ENCODE assay signal across 10 mouse cellular contexts in the genomic region with DNA sequence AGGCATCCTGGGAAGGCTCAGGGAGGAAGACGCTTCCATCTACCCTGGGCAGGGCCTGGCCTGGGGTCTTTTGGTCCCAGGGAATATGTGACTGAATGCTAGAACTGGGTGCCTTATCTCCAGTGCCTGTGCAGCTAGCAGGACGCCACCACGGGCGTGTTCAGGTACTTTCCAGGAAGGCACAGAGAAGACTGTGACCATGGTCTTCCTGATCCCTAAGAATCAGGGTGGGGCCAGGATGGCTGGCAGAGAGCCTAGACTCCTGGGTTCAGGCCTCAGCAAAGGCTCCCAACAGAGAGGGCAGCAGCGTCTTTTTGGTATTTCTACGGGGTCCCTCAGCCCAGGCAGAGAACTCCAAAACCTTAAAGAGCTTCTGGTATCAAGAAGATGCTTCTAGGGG.
A peak's percentile ranks its signal among the peaks of the same experiment; 100 is the strongest.
DNase-seq lines count a peak whose midpoint lies in the region; ATAC-seq lines count a peak whose summit lies in the region.
"Had no signal": no experiment of that assay in that cellular context is flagged by ENCODE, and none has a peak within 500 bp of the region (broad histone marks: within the 10 kb centered on the region; RNA-seq: fewer than 3 reads in every experiment).

No protein-coding gene starts in this region.

- no peak for ATAC-seq in neural tube, embryonic 13.5 days (ENCODE audit: low read depth)
- no peak for ATAC-seq in limb, embryonic 12.5 days (ENCODE audit: insufficient number of reproducible peaks, insufficient read depth, low FRiP score, low TSS enrichment, low read depth)
- no peak for ATAC-seq in stomach, embryonic 16.5 days (ENCODE audit: insufficient read depth, low FRiP score)
- ATAC-seq in monocyte, adult 5-6 weeks (replicated peaks; ENCODE audit: insufficient number of reproducible peaks, low FRiP score, low TSS enrichment, poor library complexity, severe bottlenecking): no peak
- ATAC-seq: liver, embryonic 12.5 days; Patski had no signal

- no peaks in the 10 kb centered on the region for H3K9me3 ChIP-seq in heart, embryonic 10.5 days
- no peaks in the 10 kb centered on the region for H3K9me3 ChIP-seq in neural tube, embryonic 13.5 days
- H3K9me3 ChIP-seq in limb, embryonic 12.5 days: no peaks in the 10 kb centered on the region
- H3K9me3 ChIP-seq in stomach, embryonic 16.5 days (replicated peaks; ENCODE audit: control insufficient read depth, low read length): no peaks in the 10 kb centered on the region
- H3K9me3 ChIP-seq: liver, embryonic 12.5 days had no signal

- H3K36me3 ChIP-seq in heart, embryonic 10.5 days: peaks cover 77% of the 10 kb centered on the region
- peaks cover 8% of the 10 kb centered on the region; the same call in 1 of the 2 replicates for H3K36me3 ChIP-seq in neural tube, embryonic 13.5 days
- no peaks in the 10 kb centered on the region; the same call in 1 of the 2 replicates for H3K36me3 ChIP-seq in limb, embryonic 12.5 days
- H3K36me3 ChIP-seq in stomach, embryonic 16.5 days (ENCODE audit: control insufficient read depth, insufficient read depth, low read length): no peaks in the 10 kb centered on the region
- H3K36me3 ChIP-seq: liver, embryonic 12.5 days had no signal

- peaks cover 65% of the 10 kb centered on the region for H3K4me1 ChIP-seq in heart, embryonic 10.5 days
- peaks cover 51% of the 10 kb centered on the region for H3K4me1 ChIP-seq in neural tube, embryonic 13.5 days (replicated peaks)
- peaks cover 58% of the 10 kb centered on the region for H3K4me1 ChIP-seq in limb, embryonic 12.5 days (replicated peaks)
- H3K4me1 ChIP-seq in stomach, embryonic 16.5 days (ENCODE audit: control insufficient read depth, insufficient read depth, low read length): peaks cover 54% of the 10 kb centered on the region

- H3K4me3 ChIP-seq in heart, embryonic 10.5 days: no peak overlapping the region
- no peak overlapping the region for H3K4me3 ChIP-seq in neural tube, embryonic 13.5 days
- H3K4me3 ChIP-seq in limb, embryonic 12.5 days (replicated peaks): no peak overlapping the region
- no peak overlapping the region for H3K4me3 ChIP-seq in stomach, embryonic 16.5 days (replicated peaks; ENCODE audit: low read length)
- H3K4me3 ChIP-seq: liver, embryonic 12.5 days had no signal

- peaks cover 65% of the 10 kb centered on the region for H3K27me3 ChIP-seq in heart, embryonic 10.5 days (ENCODE audit: insufficient read depth, poor library complexity, severe bottlenecking)
- peaks cover 83% of the 10 kb centered on the region for H3K27me3 ChIP-seq in neural tube, embryonic 13.5 days
- H3K27me3 ChIP-seq in limb, embryonic 12.5 days: peaks cover 67% of the 10 kb centered on the region
- peaks cover 25% of the 10 kb centered on the region for H3K27me3 ChIP-seq in stomach, embryonic 16.5 days (ENCODE audit: control insufficient read depth, insufficient read depth, low read length)
- H3K27me3 ChIP-seq: Patski had no signal

- DNase-seq in heart, embryonic 10.5 days (ENCODE audit: low spot score): no peak
- no peak for DNase-seq in heart, postnatal 36 days
- DNase-seq in neural tube, embryonic 10.5 days (ENCODE audit: extremely low spot score, low spot score): no peak
- no peak for DNase-seq in gastrocnemius, adult 18-20 months (ENCODE audit: low spot score)

- peak overlapping the region; percentile 83 for H3K27ac ChIP-seq in heart, embryonic 10.5 days
- H3K27ac ChIP-seq in neural tube, embryonic 13.5 days (replicated peaks): peak overlapping the region; percentile 78
- peak overlapping the region; percentile 50; the same call in 1 of the 2 replicates for H3K27ac ChIP-seq in limb, embryonic 12.5 days
- H3K27ac ChIP-seq in stomach, embryonic 16.5 days (ENCODE audit: low read length): peak overlapping the region; percentile 64; the same call in 1 of the 2 replicates
- H3K27ac ChIP-seq: liver, embryonic 12.5 days had no signal

- 64% methylated on average over 6 of the region's 6 CpGs for WGBS in heart, embryonic 10.5 days
- WGBS in neural tube, embryonic 13.5 days: 68% methylated on average over 6 of the region's 6 CpGs
- WGBS in limb, embryonic 12.5 days: 64% methylated on average over 6 of the region's 6 CpGs
- WGBS in stomach, embryonic 16.5 days: 58% methylated on average over 6 of the region's 6 CpGs

- no peak overlapping the region for H3K4me2 ChIP-seq in neural tube, embryonic 13.5 days
- H3K4me2 ChIP-seq in limb, embryonic 12.5 days: no peak overlapping the region
- no peak overlapping the region for H3K4me2 ChIP-seq in stomach, embryonic 16.5 days (ENCODE audit: low read depth, low read length)
- H3K4me2 ChIP-seq: liver, embryonic 12.5 days had no signal

- no peak overlapping the region; the same call in 1 of the 2 replicates for H3K9ac ChIP-seq in neural tube, embryonic 13.5 days
- no peak overlapping the region; the same call in 1 of the 2 replicates for H3K9ac ChIP-seq in limb, embryonic 12.5 days (replicated peaks)
- H3K9ac ChIP-seq in stomach, embryonic 16.5 days (ENCODE audit: low read length): no peak overlapping the region
- H3K9ac ChIP-seq: liver, embryonic 12.5 days had no signal

- intact Hi-C loops in heart, postnatal 36 days (cut with DNase I): loop anchor here (2.0 kb wide), 1 partner anchor 48 kb away; no protein-coding TSS in a partner anchor
